Mouse (Mus musculus) kidney, adult 10 weeks (tissue): ENCODE measurements around the gene Olfr19. TPM values are rescaled to one million over a fixed set of nuclear protein-coding genes. Genes with fewer than 3 reads are reported as not detected.

Experiments
- polyA plus RNA-seq: library from polyadenylated mRNA; stranded (reverse); fragments of 350-450 nt; fragmentation: Illumina TruSeq; extraction: RNeasy Lipid Tissue Mini Kit (QIAGEN cat#74804); gene quantifications from one replicate; pipeline ENCODE4 v1.2.3, GENCODE M21; 2014; ENCODE audit warnings: low read depth, low replicate concordance

The Olfr19 gene
- polyA plus RNA-seq = not detected

GRCm38 (mm10) chr16:16676305-16676704 is at the start of gene Olfr19:
TSS of gene Olfr19 (minus strand) at chr16:16676405.

Other genes with a start within 250 kb of the Olfr19 start
- gene Fgd4, start 75.9 kb downstream of the Olfr19 start, polyA plus RNA-seq = 50.1 TPM
- gene Spag6l, start 153.1 kb upstream of the Olfr19 start, polyA plus RNA-seq = 2.5 TPM
- gene Igll1, start 187.6 kb upstream of the Olfr19 start, polyA plus RNA-seq = not detected
- gene Top3b, start 194.3 kb upstream of the Olfr19 start, polyA plus RNA-seq = 14.5 TPM
- 0.69 TPM for gene Vpreb1, start 194.4 kb upstream of the Olfr19 start, polyA plus RNA-seq
- 6.0 TPM for gene Ppm1f, start 220.1 kb upstream of the Olfr19 start, polyA plus RNA-seq